ENCODE assay signal across 8 mouse cellular contexts in genomic region chr11:70652884-70653344, GRCm38 (mm10). TPM values are rescaled to one million over a fixed set of nuclear protein-coding genes. Genes with fewer than 3 reads are reported as not detected.
DNase-seq lines count a peak whose midpoint lies in the region; ATAC-seq and TF ChIP-seq lines count a peak whose summit lies in the region.

No protein-coding gene starts in this region.

- H3K4me2 ChIP-seq in limb, embryonic 14.5 days (replicated peaks; ENCODE audit: low read depth, low read length, severe bottlenecking) = peak overlapping the region; percentile 97

- no peaks in the 10 kb centered on the region for H3K27me3 ChIP-seq in liver, adult 2 months (ENCODE audit: control insufficient read depth, insufficient read depth, low read length)
- H3K27me3 ChIP-seq in forebrain, embryonic 10.5 days (ENCODE audit: poor library complexity, severe bottlenecking) = no peaks in the 10 kb centered on the region
- H3K27me3 ChIP-seq in limb, embryonic 14.5 days (ENCODE audit: control insufficient read depth, insufficient read depth, low read length) = no peaks in the 10 kb centered on the region

- no peak for TF ChIP-seq CTCF in liver, adult 2 months (IDR thresholded peaks at IDR 0.05; ENCODE audit: low read depth, low read length)

- peaks cover 23% of the 10 kb centered on the region for H3K4me1 ChIP-seq in liver, adult 2 months (ENCODE audit: control insufficient read depth, insufficient read depth, low read length)
- H3K4me1 ChIP-seq in forebrain, embryonic 10.5 days = peaks cover 79% of the 10 kb centered on the region
- peaks cover 33% of the 10 kb centered on the region for H3K4me1 ChIP-seq in limb, embryonic 14.5 days (ENCODE audit: control insufficient read depth, insufficient read depth, low read length)

- TF ChIP-seq POLR2A in liver, adult 2 months (IDR thresholded peaks at IDR 0.05; ENCODE audit: extremely low read depth, insufficient read depth, low read length) = no peak
- no peak for TF ChIP-seq POLR2A in limb, embryonic 14.5 days (IDR thresholded peaks at IDR 0.05; ENCODE audit: borderline replicate concordance, extremely low read depth, insufficient read depth, insufficient read length)

- peak overlapping the region; percentile 96 for H3K4me3 ChIP-seq in liver, adult 2 months (ENCODE audit: insufficient read depth, low read depth, low read length)
- H3K4me3 ChIP-seq in forebrain, embryonic 10.5 days = peak overlapping the region; percentile 99
- peak overlapping the region; percentile 100 for H3K4me3 ChIP-seq in limb, embryonic 14.5 days (replicated peaks; ENCODE audit: low read length)

- no peak for ATAC-seq in limb, embryonic 14.5 days (ENCODE audit: low FRiP score, low read depth)
- ATAC-seq in neutrophil, adult 5-6 weeks (ENCODE audit: extremely low read depth, insufficient number of reproducible peaks, low FRiP score, poor library complexity, severe bottlenecking) = peak; percentile 14; the same call in 1 of the 2 replicates

- H3K9me3 ChIP-seq in forebrain, embryonic 10.5 days = no peaks in the 10 kb centered on the region
- no peaks in the 10 kb centered on the region for H3K9me3 ChIP-seq in limb, embryonic 14.5 days (ENCODE audit: control insufficient read depth, low read length)

- DNase-seq in liver, adult 2 months (ENCODE audit: extremely low read depth, low read depth, low spot score) = no peak
- DNase-seq in liver = no peak
- DNase-seq in forebrain, embryonic 10.5 days (ENCODE audit: extremely low spot score, low spot score) = no peak
- DNase-seq in limb, embryonic 14.5 days (ENCODE audit: low spot score) = no peak
- DNase-seq in urinary bladder, postnatal 25 days (ENCODE audit: low spot score) = no peak
- DNase-seq in layer of hippocampus, postnatal 36 days = no peak
- no peak for DNase-seq in thymus, postnatal 14 days

- H3K9ac ChIP-seq in liver, adult 2 months (ENCODE audit: low read depth, low read length) = peak overlapping the region; percentile 98
- H3K9ac ChIP-seq in limb, embryonic 14.5 days (ENCODE audit: low read depth, low read length, severe bottlenecking) = peak overlapping the region; percentile 96

- H3K27ac ChIP-seq in liver, adult 2 months (replicated peaks; ENCODE audit: insufficient read depth, low read depth, low read length) = peak overlapping the region; percentile 42
- H3K27ac ChIP-seq in forebrain, embryonic 10.5 days = peak overlapping the region; percentile 99
- peak overlapping the region; percentile 97 for H3K27ac ChIP-seq in limb, embryonic 14.5 days (replicated peaks; ENCODE audit: low read depth, low read length)

- peaks cover 30% of the 10 kb centered on the region for H3K79me2 ChIP-seq in liver, adult 2 months (ENCODE audit: control insufficient read depth, insufficient read depth, low read length)

- WGBS in liver, adult 2 months = 20% methylated on average over 6 of the region's 6 CpGs
- 62% methylated on average over 6 of the region's 6 CpGs for WGBS in forebrain, embryonic 10.5 days
- WGBS in limb, embryonic 14.5 days = 44% methylated on average over 6 of the region's 6 CpGs

- H3K36me3 ChIP-seq in liver, adult 2 months (ENCODE audit: control insufficient read depth, insufficient read depth, low read length) = peaks cover 36% of the 10 kb centered on the region
- peaks cover 51% of the 10 kb centered on the region for H3K36me3 ChIP-seq in forebrain, embryonic 10.5 days (replicated peaks)
- H3K36me3 ChIP-seq in limb, embryonic 14.5 days (ENCODE audit: control insufficient read depth, insufficient read depth, low read length) = peaks cover 50% of the 10 kb centered on the region

RNA-seq across cellular contexts. Expression of gene Pfn1, which starts 1.5 kb away (rescaled TPM):
- 132 and 210 TPM in 2 replicates for total RNA-seq in liver, adult 2 months (2014; rRNA removed)
- polyA plus RNA-seq in liver, adult 2 months (2012; rRNA removed) = 583 and 713 TPM in 2 replicates
- 1,843 and 1,871 TPM in 2 replicates for polyA plus RNA-seq in forebrain, embryonic 10.5 days (2016; fragmentation: Nextera tagmentation; extraction: Ambion mirVana)
- 946 and 1,024 TPM in 2 replicates for polyA plus RNA-seq in limb, embryonic 14.5 days (2012; rRNA removed)
- 1,646 and 1,675 TPM in 2 replicates for polyA plus RNA-seq in limb, embryonic 14.5 days (2014; fragmentation: Nextera tagmentation; extraction: Ambion mirVana)
- 683 and 728 TPM in 2 replicates for total RNA-seq in neutrophil, adult 5-6 weeks (2017)
- 100 to 1,000 TPM; 346 to 373 TPM for total RNA-seq in layer of hippocampus, postnatal 36 days (2021)

RNA-seq across cellular contexts. Expression of gene Eno3, which starts 4.1 kb away (rescaled TPM):
- total RNA-seq in liver, adult 2 months (2014; rRNA removed) = 3.0 and 3.3 TPM in 2 replicates
- polyA plus RNA-seq in liver, adult 2 months (2012; rRNA removed) = 4.0 and 4.5 TPM in 2 replicates
- 33.4 and 44.7 TPM in 2 replicates for polyA plus RNA-seq in forebrain, embryonic 10.5 days (2016; fragmentation: Nextera tagmentation; extraction: Ambion mirVana)
- polyA plus RNA-seq in limb, embryonic 14.5 days (2012; rRNA removed) = 75.3 and 84.6 TPM in 2 replicates
- polyA plus RNA-seq in limb, embryonic 14.5 days (2014; fragmentation: Nextera tagmentation; extraction: Ambion mirVana) = 60.3 and 89.9 TPM in 2 replicates
- total RNA-seq in neutrophil, adult 5-6 weeks (2017) = 16.7 and 21.2 TPM in 2 replicates
- total RNA-seq in layer of hippocampus, postnatal 36 days (2021) = 1 to 10 TPM; 5.2 to 7.4 TPM

RNA-seq across cellular contexts. Expression of gene Slc25a11, which starts 5.6 kb away (rescaled TPM):
- 108 and 109 TPM in 2 replicates for total RNA-seq in liver, adult 2 months (2014; rRNA removed)
- 113 and 118 TPM in 2 replicates for polyA plus RNA-seq in liver, adult 2 months (2012; rRNA removed)
- 138 TPM in 2 replicates for polyA plus RNA-seq in forebrain, embryonic 10.5 days (2016; fragmentation: Nextera tagmentation; extraction: Ambion mirVana)
- 134 and 150 TPM in 2 replicates for polyA plus RNA-seq in limb, embryonic 14.5 days (2012; rRNA removed)
- 159 and 163 TPM in 2 replicates for polyA plus RNA-seq in limb, embryonic 14.5 days (2014; fragmentation: Nextera tagmentation; extraction: Ambion mirVana)
- total RNA-seq in neutrophil, adult 5-6 weeks (2017) = 75.8 and 82.8 TPM in 2 replicates
- 100 to 1,000 TPM; 115 to 119 TPM for total RNA-seq in layer of hippocampus, postnatal 36 days (2021)

RNA-seq across cellular contexts. Expression of gene Rnf167, which starts 5.9 kb away (rescaled TPM):
- 34.3 and 37.7 TPM in 2 replicates for total RNA-seq in liver, adult 2 months (2014; rRNA removed)
- polyA plus RNA-seq in liver, adult 2 months (2012; rRNA removed) = 68.4 and 75.4 TPM in 2 replicates
- 71.3 and 79.9 TPM in 2 replicates for polyA plus RNA-seq in forebrain, embryonic 10.5 days (2016; fragmentation: Nextera tagmentation; extraction: Ambion mirVana)
- 96.3 and 110 TPM in 2 replicates for polyA plus RNA-seq in limb, embryonic 14.5 days (2012; rRNA removed)
- polyA plus RNA-seq in limb, embryonic 14.5 days (2014; fragmentation: Nextera tagmentation; extraction: Ambion mirVana) = 109 and 119 TPM in 2 replicates
- 261 and 283 TPM in 2 replicates for total RNA-seq in neutrophil, adult 5-6 weeks (2017)
- total RNA-seq in layer of hippocampus, postnatal 36 days (2021) = 10 to 100 TPM; 85.6 to 88.0 TPM

RNA-seq across cellular contexts. Expression of gene Gp1ba, which starts 14.0 kb away (rescaled TPM):
- 0.07 TPM in 1 of 2 replicates, not detected in the other for total RNA-seq in liver, adult 2 months (2014; rRNA removed)
- 0.09 TPM in 1 of 2 replicates, not detected in the other for polyA plus RNA-seq in liver, adult 2 months (2012; rRNA removed)
- polyA plus RNA-seq in forebrain, embryonic 10.5 days (2016; fragmentation: Nextera tagmentation; extraction: Ambion mirVana) = 0.56 and 1.00 TPM in 2 replicates
- 0.47 and 0.69 TPM in 2 replicates for polyA plus RNA-seq in limb, embryonic 14.5 days (2012; rRNA removed)
- 0.48 and 0.56 TPM in 2 replicates for polyA plus RNA-seq in limb, embryonic 14.5 days (2014; fragmentation: Nextera tagmentation; extraction: Ambion mirVana)
- 1.4 and 1.7 TPM in 2 replicates for total RNA-seq in neutrophil, adult 5-6 weeks (2017)
- not detected for total RNA-seq in layer of hippocampus, postnatal 36 days (2021)

Comparison
In these comparisons a context has a peak if more than half of its experiments do, and no peak if none do; other contexts are left out.
1. H3K27ac ChIP-seq: peak in every context shown above with its lines; median percentile 99 in forebrain, embryonic 10.5 days; 97 in limb, embryonic 14.5 days; 42 in liver, adult 2 months.